Mouse (Mus musculus) embryo, embryonic 10 days (tissue): ENCODE measurements around the gene Eml2.
"Not testable (repeated sequence)": the region's sequence is repeated elsewhere in the genome, so short reads cannot be mapped to it uniquely, and the experiment has no call there.

Experiments used
- DNase-seq: peaks from one replicate; pipeline ENCODE4 v3.0.0-alpha.2; 2015; ENCODE audit warnings: low spot score

The Eml2 gene

DNA sequence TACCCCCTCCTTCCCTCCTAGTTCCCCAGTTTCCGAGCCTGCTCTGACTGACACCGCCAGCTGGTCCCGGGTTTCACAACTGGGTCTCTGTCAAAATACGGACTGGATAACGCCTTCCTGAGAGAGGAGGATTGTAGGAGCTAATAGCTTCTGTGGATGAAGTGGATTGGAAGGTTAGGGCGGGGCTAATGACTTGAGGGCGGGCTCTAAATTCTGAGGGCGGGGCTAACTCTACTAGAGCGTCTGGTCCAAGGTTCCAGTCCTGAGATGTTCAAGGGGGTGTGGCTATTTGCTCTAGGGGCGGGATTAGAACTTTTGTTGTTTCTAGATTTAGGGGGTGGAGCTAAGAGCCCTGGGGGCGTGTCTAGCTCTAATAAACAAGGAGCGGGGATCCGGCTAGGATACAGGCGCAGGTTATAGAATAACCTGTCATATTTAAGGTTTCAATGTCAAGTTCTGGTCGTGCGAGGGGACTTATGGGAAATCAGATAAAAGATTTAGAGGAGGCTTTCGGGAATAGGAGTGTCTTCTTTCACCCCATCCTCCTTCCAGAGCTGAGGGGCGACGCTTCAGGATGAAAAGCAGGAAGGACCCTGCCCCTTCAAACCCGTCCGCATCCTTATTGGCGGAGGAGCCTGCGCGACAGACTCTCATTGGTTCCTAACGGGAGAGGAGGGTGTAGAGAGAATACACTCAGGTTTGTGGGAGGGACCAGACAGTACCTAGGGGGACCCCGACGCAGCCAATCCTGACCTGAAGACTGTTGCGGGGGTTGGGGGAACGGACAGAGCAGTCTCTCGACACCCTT, at the start of gene Eml2:
Eml2 (plus strand) TSS at position 714 of the 808 bp plus-strand sequence.
- peak; percentile 68 for DNase-seq

GRCm38 (mm10) chr7:19127744-19128143, 48.5 kb upstream of the Eml2 start:
- no peak for DNase-seq

DNA sequence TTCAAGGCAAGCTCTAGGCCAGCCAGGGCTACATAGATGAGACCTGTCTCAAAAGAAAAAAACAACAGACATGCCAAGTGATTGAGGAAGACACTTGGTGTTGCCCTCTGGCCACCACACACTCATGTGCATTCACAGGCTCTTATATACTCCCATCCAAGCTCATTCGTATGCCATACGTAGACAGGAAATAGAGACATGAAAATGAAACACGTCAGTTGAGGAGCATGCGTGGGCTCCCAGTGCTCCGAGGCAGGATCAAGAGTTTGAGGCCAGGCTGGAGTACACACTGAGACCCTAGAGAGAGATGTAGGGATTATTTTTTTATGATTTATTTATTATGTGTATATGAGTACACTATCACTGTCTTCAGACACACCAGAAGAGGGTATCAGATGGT, 46.8 kb upstream of the Eml2 start:
- DNase-seq = no peak

DNA sequence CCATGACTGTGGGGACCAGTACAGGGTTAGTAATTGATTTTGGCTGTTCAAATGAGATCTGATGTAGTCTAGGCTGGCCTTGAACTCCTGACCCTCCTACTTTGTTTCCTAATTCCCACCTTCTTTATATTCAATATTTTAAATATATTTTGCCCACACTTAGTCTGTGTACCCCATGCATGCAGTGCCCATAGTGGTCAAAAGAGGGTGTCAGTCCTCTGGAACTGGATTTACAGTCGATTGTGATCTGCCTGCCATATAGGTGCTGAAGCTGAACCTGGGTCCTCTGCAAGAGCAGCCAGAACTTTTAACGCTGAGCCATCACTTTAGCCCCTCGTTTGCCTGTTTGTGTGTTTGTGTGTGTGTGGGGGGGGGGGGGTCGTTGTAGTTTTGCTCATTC, 45.6 kb upstream of the Eml2 start:
- no peak for DNase-seq

DNA sequence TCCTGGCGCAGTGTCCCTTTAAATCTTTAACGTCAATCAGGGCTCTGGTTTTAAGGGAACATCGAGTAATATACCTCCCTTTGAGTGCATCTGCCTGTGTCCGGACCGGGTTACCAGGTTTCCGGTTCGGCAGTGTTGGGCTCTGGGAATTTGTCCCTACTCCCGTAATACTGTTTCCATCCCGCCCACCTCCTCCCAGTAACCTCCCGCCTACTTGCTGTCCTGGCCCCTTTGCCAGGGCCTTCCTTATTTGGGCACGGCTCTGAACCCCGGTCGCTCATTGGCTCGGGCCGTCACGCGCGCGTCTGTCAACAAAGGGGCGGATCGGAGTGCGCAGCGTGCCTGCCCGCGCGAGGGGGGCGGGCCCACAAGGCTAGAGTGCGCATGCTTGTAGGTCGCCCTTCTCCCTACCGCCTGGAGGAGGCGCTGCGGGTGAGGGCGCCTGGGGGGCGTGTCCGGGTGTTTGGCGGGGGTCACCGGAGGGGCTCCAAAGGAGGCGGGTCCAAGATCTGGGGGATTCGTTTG, 44.8 kb upstream of the Eml2 start:
- DNase-seq = peak; percentile 99

GRCm38 (mm10) chr7:19136168-19136567, 40.1 kb upstream of the Eml2 start:
- DNase-seq = no peak

DNA sequence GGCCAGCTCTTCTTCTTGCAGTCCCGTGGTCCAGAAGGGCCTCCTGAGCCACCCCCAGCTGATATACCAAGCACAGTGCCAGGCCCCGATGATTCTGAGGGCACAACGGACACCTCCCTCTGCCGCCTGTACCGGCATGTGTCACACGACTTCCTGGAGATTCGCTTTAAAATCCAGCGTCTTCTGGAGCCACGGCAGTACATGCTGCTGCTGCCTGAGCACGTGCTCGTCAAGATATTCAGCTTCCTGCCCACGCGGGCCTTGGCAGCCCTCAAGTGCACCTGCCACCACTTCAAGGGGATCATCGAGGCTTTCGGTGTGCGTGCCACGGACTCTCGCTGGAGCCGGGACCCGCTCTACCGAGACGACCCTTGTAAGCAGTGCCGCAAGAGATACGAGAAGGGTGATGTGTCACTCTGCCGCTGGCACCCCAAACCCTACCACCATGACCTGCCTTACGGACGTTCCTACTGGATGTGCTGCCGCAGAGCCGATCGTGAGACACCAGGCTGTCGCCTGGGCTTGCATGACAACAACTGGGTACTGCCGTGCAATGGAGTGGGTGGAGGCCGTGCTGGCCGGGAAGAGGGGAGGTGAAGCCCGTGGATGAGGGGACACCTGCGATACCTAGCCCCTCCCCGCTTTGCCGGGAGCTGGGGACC, 39.4 kb upstream of the Eml2 start:
- DNase-seq = no peak

- peak; percentile 36 for DNase-seq
These were observed 38.8 kb upstream of the Eml2 start for GRCm38 (mm10) chr7:19137380-19137779.

GRCm38 (mm10) chr7:19146793-19147192, 29.4 kb upstream of the Eml2 start:
- no peak for DNase-seq

DNA sequence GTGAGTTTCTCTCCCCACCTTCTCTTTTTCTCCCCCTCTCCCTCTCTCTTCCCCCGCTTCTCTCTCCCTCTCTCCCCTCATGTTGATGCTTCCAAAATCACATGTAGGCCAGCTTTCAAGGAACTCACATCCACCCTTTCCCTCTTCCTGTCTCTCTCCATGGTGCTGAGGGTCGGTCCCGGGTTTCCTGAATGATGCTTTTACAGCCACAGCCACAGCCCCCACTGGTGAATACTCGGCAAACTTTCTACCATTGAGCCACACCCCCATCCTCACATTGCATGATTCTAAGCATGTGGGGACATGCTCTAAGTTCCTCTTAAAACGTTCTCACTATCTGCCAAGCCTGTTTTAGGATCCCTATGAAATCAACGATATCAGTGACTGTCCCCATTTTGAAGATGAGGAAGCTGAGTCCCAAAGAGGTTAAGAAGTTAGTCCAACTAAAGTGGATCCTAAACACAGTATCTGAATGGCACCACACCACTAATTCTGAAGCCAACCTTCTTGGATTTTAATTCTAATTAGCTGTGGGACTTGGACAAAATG, 28.6 kb upstream of the Eml2 start:
- peak; percentile 34 for DNase-seq

- DNase-seq = no peak
These were observed 27.9 kb upstream of the Eml2 start for GRCm38 (mm10) chr7:19148180-19148874.

GRCm38 (mm10) chr7:19148875-19149541, 27.2 kb upstream of the Eml2 start, which contains the start of gene Qpctl:
Qpctl (minus strand) TSS chr7:19149291.
- peak; percentile 99 for DNase-seq

- peak; percentile 99 for DNase-seq
These were observed 26.6 kb upstream of the Eml2 start, which contains the start of gene Snrpd2 for GRCm38 (mm10) chr7:19149626-19150025. Snrpd2 (plus strand) TSS chr7:19149722.

- not testable (repeated sequence) for DNase-seq
These were observed 25.1 kb upstream of the Eml2 start for GRCm38 (mm10) chr7:19151121-19151520.

DNA sequence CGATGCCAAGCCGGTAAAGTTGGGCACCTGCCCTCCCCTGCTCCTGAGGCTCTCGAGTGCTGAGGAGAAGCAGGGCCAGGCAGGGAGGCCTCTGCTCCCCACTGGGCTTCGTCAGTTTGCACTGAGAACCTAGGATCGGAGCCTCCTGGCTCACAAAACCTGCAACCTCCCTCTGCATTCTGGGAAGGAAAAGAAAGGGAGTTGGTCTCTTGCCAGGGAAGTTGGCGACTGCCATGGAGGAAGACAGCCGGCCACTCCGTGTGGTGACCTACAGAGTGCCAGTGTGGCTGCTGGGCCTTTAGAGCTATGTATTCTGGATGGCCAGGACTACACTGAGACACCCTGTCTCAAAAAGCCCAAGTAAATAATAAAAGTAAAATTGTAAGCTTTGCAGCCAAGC, 21.4 kb upstream of the Eml2 start:
- no peak for DNase-seq

DNA sequence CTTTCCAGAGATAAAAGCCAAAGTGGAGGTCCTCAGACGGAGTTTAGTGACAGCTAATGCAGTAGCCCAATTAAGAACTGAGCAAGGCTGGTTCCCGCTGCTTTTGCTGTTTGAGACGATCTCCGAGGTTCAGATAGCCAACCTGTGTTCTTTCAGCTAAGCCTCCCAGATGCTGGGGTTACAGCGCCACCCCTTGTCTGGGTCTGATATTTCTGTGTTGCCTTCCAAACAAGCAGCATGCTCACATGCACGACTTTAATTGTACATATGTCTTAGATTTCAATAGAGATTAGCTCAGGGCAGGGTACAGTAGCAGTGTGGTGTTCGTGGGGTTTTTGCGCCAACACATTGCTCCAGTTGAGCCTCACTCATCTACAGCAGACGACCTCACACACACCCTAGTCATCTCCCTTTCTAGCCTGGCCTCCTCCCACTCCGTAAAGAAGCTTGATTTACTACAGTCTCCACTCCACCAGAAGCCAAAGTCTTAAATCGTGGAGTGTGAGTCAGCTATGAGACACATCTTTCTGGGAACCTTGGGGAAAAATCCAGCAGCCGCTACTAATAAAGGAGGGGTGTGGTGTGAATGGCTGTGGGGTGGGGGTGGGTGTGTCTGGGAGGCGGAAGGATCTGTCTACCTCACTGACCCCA, 20.3 kb upstream of the Eml2 start:
- no peak for DNase-seq

DNA sequence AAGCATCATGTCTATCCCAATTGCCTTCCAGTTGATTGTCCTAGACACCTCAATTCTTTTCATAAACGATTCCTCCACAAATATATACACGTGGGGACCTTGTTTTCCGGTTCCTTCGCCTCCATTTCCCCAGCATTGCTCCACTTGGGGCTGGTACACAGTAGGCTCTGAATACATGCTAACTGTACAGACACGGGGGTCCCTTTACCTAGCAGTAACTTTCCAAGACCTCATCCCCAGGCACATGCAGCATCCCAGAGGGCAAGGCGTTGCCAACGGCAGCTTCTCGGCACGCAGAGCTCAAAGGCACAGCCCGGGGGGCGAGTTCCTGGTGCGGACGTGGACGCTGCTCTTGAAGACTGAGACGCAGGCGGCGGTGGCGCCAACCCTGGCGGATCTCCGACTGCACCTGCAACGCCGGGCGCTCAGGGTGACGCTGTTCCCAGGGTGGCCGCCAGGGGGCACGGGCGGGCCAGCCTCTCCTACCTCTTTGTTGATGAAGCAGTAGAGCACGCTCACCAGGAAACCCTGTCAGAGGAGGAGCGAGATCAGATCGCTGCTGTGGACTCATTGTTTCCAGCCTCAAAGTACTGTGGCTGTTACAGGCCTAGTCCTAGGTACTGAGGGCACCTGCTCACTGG, 18.9 kb upstream of the Eml2 start:
- DNase-seq = peak; percentile 92

- no peak for DNase-seq
These were observed 17.6 kb upstream of the Eml2 start for GRCm38 (mm10) chr7:19158601-19159000.

DNA sequence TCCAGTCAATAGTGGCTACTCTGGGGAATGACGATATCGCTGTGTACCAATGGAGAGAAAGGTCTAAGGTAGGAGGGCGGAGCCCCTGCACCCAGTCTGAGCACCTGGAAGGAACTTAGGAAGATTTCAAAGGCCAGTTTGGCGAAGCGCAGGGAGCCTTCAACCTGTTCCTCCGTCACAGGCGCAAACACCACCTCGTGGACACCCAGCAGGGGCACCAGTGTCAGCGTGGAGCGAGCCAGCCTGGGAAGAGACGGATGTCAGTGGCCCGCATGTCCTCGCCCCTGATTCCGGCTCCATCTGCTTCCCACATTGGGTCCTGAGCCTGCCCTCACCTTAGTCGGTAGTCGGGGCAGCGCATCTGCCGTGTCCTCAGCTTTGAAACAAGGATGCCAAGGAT, 16.8 kb upstream of the Eml2 start:
- DNase-seq = no peak

DNA sequence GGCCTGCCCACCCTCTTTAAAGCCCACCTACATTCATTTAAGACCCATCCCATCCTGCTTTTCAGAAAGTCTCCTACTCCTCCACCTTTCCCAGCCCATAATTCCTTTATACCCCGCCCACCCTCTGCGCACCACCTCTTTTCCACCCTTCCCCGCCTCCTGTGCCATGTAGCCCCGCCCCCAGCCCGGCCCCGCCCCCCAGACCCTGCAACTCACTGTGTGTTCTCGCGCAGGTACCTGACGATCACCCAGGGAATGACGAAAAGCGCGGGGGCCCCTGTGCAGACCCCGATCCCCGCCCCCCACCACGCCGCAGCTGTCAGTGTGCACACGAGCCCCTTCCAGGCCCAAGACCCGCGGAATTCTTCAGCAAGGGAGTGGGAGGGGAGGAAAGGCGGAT, 16.1 kb upstream of the Eml2 start:
- DNase-seq = peak; percentile 32

- DNase-seq = no peak
These were observed 13.3 kb upstream of the Eml2 start for GRCm38 (mm10) chr7:19162928-19163327.
